Mouse (Mus musculus) heart, adult 9 months (tissue): ENCODE measurements around the gene Sstr3.

Experiments used
- DNase-seq, 2 experiments: peaks; one replicate each; pipeline ENCODE4 v3.0.0; 2022; ENCODE audit warnings: low spot score in 2 of 2

Gene Sstr3

GRCm38 (mm10) chr15:78502437-78503132 is 41.9 kb downstream of the Sstr3 start:
- no peak for DNase-seq

GRCm38 (mm10) chr15:78494968-78495406 is 49.5 kb downstream of the Sstr3 start, which contains the start of gene Il2rb:
Gene Il2rb, minus strand, starts transcription at chr15:78495271.
- no peak for DNase-seq

- DNase-seq, result no peak
These were observed 51.0 kb downstream of the Sstr3 start for GRCm38 (mm10) chr15:78493401-78494010.

GRCm38 (mm10) chr15:78491301-78491700 is 53.2 kb downstream of the Sstr3 start:
- DNase-seq, result no peak

GRCm38 (mm10) chr15:78489906-78490305 is 54.6 kb downstream of the Sstr3 start:
- DNase-seq, result no peak

- no peak for DNase-seq
These were observed 55.2 kb downstream of the Sstr3 start for GRCm38 (mm10) chr15:78489248-78489647.

- DNase-seq, result no peak
These were observed 57.4 kb downstream of the Sstr3 start for GRCm38 (mm10) chr15:78487066-78487465.
